Mouse (Mus musculus) layer of hippocampus, adult 18-20 months (tissue): ENCODE data around the gene Rmi1. TPM values are rescaled to one million over a fixed set of nuclear protein-coding genes. Genes with fewer than 3 reads are reported as not detected.
"Not testable (repeated sequence)": the region's sequence is repeated elsewhere in the genome, so short reads cannot be mapped to it uniquely, and the experiment has no call there.

ENCODE experiments used
- DNase-seq, 2 experiments: peaks; one replicate each; pipeline ENCODE4 v3.0.0; 2022; ENCODE audit warnings: low spot score in 2 of 2
- total RNA-seq, 2 experiments: library from RNA; stranded (reverse); gene quantifications; 2 replicates each; pipeline ENCODE4 v1.2.3; 2021

Gene Rmi1
- total RNA-seq, 2 experiments from 2014 or later = 15.4 to 16.6 TPM

GRCm38 (mm10) chr13:58401135-58402002, 679 bp upstream of the Rmi1 start:
- DNase-seq = peak; percentile 67 to 76

GRCm38 (mm10) chr13:58402744-58403110, 679 bp downstream of the Rmi1 start:
- no peak for DNase-seq

DNA sequence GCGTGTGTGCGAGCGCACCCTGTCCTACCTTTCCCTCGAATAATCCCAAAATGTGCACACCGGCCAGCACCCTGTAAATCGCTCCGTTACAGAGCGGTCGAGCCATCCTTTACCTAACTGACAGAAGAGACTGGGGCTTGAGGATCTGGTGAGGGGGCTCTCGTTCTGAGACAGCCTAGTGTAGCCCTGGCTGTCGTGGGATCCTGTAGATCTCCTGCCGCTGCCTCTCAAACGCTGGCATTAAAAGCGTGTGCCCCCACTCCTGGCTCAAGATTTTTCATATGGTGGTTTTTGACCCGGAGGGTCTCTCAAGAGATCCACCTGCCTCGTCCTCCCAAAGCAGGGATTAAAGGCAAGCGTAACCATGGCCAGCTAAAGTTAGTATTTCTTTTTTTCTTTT, 1.2 kb downstream of the Rmi1 start, which contains the start of gene Hnrnpk:
Gene Hnrnpk, minus strand, starts transcription at position 101 of the 400 bp plus-strand sequence.
- not testable (repeated sequence) for DNase-seq

DNA sequence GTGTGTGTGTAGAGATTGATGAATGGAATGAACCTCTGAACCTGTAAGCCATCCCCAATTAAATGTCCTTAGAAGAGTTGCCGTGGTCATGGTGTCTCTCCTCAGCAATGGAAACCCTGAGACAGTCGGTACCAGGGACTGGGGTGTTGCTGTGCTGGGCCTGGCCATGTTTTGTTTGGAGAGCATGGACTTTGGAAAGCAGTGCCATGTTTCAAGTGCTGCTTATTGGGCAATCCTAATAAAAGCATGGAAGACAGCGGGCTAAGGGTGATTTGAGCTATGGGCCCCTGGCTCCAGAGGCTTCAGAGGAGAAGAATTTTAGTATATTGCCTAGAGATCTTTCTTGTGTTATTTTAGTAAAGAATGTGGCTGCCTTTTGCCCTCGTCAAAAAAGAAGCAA, 9.0 kb downstream of the Rmi1 start:
- DNase-seq = no peak

DNA sequence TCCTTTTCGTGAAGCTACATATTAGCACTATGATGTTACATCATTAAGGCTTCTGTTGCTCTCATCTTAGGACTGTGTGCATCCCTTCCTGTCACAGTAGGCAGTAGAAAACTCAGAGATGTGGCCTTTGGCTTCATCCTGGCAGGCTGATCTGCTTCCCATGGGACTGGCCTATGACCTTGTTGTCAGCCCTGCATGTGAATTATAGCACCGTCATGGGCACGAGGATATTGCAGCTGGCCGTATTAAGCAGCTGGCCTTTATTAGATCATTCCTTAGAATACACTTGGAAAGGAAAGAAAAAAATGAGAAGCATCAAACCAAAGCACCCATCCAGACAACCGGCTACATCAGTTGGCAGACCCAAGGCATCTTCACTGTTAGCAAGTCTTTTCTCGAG, 13.3 kb downstream of the Rmi1 start:
- DNase-seq = no peak

- DNase-seq = no peak
Observed at GRCm38 (mm10) chr13:58415838-58416237, 13.8 kb downstream of the Rmi1 start.

- DNase-seq = no peak
Observed at GRCm38 (mm10) chr13:58418656-58419055, 16.6 kb downstream of the Rmi1 start.

- no peak for DNase-seq
Observed at GRCm38 (mm10) chr13:58419266-58419665, 17.2 kb downstream of the Rmi1 start.

DNA sequence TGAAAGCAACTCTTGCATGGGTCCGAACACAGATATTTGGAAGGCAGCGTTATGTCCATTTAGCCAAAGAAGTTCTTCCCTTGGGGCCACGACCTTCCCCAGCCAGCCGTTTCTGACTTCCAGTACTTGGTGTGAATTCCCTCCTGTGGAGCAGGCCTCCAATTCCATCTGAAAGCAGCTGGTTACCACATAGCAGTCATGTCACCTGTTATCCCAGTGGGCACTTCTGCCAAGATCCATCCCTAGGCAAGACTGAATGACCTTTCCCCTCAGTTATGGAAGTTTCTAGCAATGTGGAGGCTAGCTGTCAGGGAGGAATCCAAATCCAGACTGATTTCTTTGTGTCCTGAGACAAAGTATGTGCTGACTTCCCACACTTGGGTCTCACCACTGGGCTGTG, 19.0 kb downstream of the Rmi1 start:
- DNase-seq = no peak

DNA sequence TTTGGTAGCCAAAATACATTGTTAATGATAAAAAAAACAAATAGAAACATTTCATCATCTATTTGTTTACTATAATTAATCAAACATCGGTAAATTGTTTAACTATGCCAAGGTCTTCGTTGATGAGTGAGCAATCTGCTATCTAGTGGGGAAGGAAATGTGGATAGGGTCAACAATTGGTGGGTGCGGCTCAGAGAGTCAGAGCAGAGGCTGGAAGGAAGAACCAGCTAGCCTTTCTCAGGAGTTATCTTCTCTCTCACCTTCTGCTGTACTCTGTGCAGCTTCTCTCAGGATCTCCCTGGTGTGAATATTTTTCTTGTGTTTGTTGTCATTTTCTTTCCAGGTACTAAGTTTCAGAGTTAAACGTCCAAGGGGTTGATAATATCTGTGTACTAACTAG, 20.2 kb downstream of the Rmi1 start:
- DNase-seq = no peak

- DNase-seq = no peak
Observed at GRCm38 (mm10) chr13:58423061-58423660, 21.1 kb downstream of the Rmi1 start.

DNA sequence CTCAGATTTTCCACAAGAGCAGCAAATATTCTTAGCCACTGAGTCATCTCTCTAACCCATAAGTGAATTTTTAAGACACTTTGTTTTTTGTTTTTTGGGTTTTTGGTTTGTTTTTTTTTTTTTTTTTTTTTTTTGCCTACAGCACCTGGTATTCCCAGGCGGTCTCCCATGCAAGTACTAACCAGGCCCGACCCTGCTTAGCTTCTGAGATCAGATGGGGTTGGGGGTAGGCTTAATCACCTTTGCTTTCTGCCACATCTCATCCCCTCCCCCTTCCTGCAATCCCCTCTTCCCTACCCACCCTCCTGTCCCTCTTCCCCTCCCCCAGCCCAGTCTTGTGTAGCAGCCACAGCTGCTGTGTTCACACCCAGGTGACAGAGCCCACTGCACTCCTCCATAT, 37.7 kb downstream of the Rmi1 start:
- DNase-seq = no peak

DNA sequence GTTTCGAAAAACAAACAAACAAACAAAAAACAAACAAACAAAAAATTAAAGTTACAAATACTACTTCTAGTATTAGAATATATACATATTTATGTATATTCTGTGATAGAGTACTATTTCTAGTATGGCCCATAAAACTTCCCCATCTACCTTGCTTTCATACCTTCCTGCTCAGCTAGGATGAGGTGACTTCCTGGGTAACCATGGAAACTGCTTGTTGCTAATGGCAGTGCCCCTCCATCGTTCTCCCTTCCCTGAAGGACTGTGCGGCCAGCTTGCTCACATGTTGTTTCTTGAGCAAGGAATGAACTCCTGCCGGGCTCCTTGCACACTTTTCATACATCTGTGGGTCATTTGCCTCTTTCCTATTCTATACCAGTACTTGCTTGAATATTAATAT, 41.3 kb downstream of the Rmi1 start:
- no peak for DNase-seq

DNA sequence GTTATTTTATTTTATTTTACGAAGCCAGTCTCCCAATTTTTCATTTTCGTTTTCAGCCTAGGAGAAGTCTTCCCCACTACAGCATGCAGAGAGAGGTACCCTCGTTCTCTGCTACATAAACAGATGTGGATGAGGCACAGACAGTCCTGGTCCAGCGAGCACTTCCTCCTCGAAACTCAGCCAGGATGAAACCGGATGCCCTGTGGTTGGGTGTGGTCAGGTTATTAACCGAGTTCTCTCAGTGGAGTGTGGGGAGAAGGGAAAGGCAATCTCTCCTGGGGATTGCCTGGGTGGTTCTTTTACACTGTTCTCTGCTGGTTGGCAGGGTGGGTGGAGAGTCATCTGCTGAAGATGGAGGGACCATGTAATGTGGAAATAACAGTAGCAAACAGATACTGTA, 41.7 kb downstream of the Rmi1 start:
- DNase-seq = no peak

- DNase-seq = no peak
Observed at GRCm38 (mm10) chr13:58446541-58446940, 44.5 kb downstream of the Rmi1 start.

DNA sequence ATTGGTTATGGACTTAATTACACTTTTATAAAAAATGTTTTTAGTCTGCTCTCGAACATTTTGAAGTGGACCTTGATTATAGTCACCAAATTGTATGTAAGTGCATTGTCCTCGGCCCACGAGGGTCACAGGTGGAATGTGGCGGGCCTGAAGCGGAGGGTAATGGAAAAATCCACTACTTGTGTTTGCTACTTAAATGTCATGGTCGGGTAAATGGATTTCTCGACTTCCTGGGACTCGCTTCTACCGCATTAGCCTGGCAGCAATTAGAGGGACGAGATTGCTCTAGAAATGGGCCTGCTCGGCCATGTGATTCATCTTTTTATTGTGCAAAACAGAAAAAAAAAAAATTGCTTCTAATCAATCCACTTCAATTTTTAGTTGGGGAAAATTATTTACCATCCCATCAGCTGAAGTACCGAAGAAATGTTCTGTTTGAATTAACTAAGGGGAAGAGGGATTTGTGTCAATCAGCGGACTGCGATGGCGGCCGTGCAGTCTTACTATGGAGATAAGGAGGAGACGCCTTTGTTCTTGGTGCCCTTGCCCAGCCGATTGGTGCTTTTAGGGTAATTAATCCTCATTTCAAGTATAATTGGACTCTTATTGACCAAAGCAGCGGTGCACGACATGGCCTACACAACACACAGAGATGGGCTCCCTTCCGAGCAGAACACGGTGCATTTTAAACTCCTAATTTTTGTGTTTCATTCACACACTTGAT, 48.6 kb downstream of the Rmi1 start:
- no peak for DNase-seq

- DNase-seq = no peak
Observed at GRCm38 (mm10) chr13:58452246-58452645, 50.2 kb downstream of the Rmi1 start.

- DNase-seq = no peak
Observed at GRCm38 (mm10) chr13:58452651-58453413, 50.8 kb downstream of the Rmi1 start.

DNA sequence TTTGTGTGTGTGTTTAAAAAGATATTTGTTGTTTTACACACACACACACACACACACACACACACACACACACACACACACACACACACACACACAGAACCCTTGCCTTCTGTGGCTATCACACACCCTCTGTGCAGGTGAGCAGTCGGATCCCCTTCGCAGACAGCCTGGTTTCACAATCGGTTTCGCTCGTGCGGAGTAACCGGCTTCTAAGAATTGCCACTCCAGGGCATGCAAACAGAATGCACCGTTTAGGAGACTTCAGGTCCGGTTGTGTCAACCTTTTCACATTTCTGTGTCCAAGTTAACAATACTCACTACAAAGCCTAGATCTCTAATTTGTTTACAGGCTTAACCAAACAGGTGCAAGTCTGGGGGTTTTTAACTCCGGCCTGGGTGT, 51.5 kb downstream of the Rmi1 start:
- no peak for DNase-seq

- DNase-seq = peak; percentile 46 to 75
Observed at GRCm38 (mm10) chr13:58456547-58456946, 54.5 kb downstream of the Rmi1 start.

- not testable (repeated sequence) for DNase-seq
Observed at GRCm38 (mm10) chr13:58458811-58459210, 56.8 kb downstream of the Rmi1 start.
